Mouse (Mus musculus): ENCODE data around the gene Pepd. TPM values are rescaled to one million over a fixed set of nuclear protein-coding genes. Genes with fewer than 3 reads are reported as not detected.
A peak's percentile ranks its signal among the peaks of the same experiment; 100 is the strongest.

Pepd gene
- polyA plus RNA-seq, 1 experiment from 2014 or later, result 59.3 TPM

DNA sequence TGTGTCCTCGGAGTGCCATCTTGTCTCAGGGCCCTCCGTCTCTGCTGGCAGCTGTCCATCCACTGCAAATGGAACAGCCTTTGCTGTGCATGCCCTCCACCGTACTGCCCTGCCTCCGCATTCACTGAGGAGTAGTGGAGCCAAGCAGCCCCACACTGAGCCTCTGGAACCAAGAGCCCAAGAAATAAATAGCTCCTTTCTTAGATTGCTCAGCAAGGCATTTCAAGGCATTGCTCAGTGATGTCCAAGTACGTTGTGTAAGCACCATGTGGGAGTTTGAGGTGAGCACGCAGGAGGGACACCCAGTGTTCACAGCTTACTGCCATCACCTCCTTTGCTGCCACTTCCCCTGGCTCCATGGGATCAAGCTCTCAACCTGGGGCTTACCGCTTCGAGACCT, 20.5 kb downstream of the Pepd start:
- no peaks in the 10 kb centered on the region for H3K27me3 ChIP-seq
- no peaks in the 10 kb centered on the region; the same call in 1 of the 2 replicates for H3K9me3 ChIP-seq (replicated peaks)
- H3K4me3 ChIP-seq (replicated peaks), result no peak overlapping the region
- 75% methylated on average over 8 of the region's 8 CpGs for WGBS (ENCODE audit: insufficient replicate concordance)
- H3K36me3 ChIP-seq (replicated peaks), result peaks cover 23% of the 10 kb centered on the region
- peaks cover 24% of the 10 kb centered on the region for H3K4me1 ChIP-seq (replicated peaks)
- no peak for ATAC-seq (ENCODE audit: insufficient read depth)
- H3K4me2 ChIP-seq, result peak overlapping the region; percentile 28
- H3K9ac ChIP-seq, result peak overlapping the region; percentile 22; the same call in 1 of the 2 replicates
- peak overlapping the region; percentile 81 for H3K27ac ChIP-seq (replicated peaks)

GRCm38 (mm10) chr7:34933142-34933541, 21.0 kb downstream of the Pepd start:
- 50% methylated on average over 3 of the region's 3 CpGs for WGBS (ENCODE audit: insufficient replicate concordance)
- H3K27ac ChIP-seq (replicated peaks), result peak overlapping the region; percentile 81
- H3K9me3 ChIP-seq (replicated peaks), result no peaks in the 10 kb centered on the region; the same call in 1 of the 2 replicates
- peak overlapping the region; percentile 22; the same call in 1 of the 2 replicates for H3K9ac ChIP-seq
- H3K4me2 ChIP-seq, result peak overlapping the region; percentile 28
- H3K4me3 ChIP-seq (replicated peaks), result no peak overlapping the region
- no peaks in the 10 kb centered on the region for H3K27me3 ChIP-seq
- peaks cover 23% of the 10 kb centered on the region for H3K36me3 ChIP-seq (replicated peaks)
- ATAC-seq (ENCODE audit: insufficient read depth), result peak; percentile 98
- peaks cover 24% of the 10 kb centered on the region for H3K4me1 ChIP-seq (replicated peaks)

GRCm38 (mm10) chr7:34936347-34936746, 24.2 kb downstream of the Pepd start:
- no peak overlapping the region for H3K27ac ChIP-seq (replicated peaks)
- 76% methylated on average over 2 of the region's 2 CpGs for WGBS (ENCODE audit: insufficient replicate concordance)
- ATAC-seq (ENCODE audit: insufficient read depth), result no peak

GRCm38 (mm10) chr7:34938636-34939261, 26.6 kb downstream of the Pepd start:
- no peak overlapping the region for H3K27ac ChIP-seq (replicated peaks)
- no peak for ATAC-seq (ENCODE audit: insufficient read depth)
- H3K4me1 ChIP-seq (replicated peaks), result peaks cover 5% of the 10 kb centered on the region; the same call in 1 of the 2 replicates

More at GRCm38 (mm10) chr7:34936347-34936746, 24.2 kb downstream of the Pepd start:
- no peaks in the 10 kb centered on the region for H3K27me3 ChIP-seq
- no peak overlapping the region for H3K9ac ChIP-seq
- no peaks in the 10 kb centered on the region; the same call in 1 of the 2 replicates for H3K9me3 ChIP-seq (replicated peaks)
- no peak overlapping the region for H3K4me3 ChIP-seq (replicated peaks)
- peaks cover 24% of the 10 kb centered on the region for H3K4me1 ChIP-seq (replicated peaks)
- H3K36me3 ChIP-seq (replicated peaks), result peaks cover 23% of the 10 kb centered on the region
- H3K4me2 ChIP-seq, result no peak overlapping the region

DNA sequence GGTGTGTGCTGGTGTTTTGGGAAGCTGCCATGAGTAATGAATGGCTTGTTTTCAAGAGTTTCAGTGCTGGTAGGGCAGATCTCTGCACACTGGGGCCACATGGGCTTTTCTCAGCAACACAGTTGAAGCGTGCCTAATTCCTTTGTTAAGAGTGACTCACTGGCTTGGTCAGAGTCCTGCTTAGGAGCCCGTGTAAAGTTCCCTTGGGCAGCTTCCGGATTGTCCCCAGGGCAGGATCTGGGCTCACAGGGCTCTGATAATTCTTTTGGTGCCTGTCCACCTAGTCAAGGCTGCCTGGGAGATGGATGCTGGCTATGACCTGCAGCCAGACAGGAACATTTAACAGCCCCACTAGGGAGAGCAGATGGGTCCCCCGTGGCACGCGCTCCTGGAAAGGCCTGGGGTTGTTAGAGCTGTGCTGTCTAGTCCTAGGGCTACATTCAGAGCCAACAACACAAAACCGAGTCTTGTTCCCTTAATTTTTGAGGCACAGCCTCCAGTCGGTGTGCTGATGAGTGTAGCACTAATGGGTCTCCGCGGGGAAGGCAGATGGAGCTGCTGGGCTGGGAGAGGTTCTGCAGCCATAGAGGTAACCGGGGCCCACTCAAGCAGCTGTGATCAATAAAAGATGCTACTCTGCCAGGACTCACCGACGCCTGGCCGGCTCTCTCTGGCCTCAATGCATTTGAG, 27.2 kb downstream of the Pepd start:
- 69% methylated on average over 14 of the region's 14 CpGs for WGBS (ENCODE audit: insufficient replicate concordance)
- H3K36me3 ChIP-seq (replicated peaks), result peaks cover 23% of the 10 kb centered on the region

More at GRCm38 (mm10) chr7:34938636-34939261, 26.6 kb downstream of the Pepd start:
- Histone ChIP-seq H3K4me3 (replicated peaks) (no peak overlapping the region), H3K27me3 (no peaks in the 10 kb centered on the region), H3K9me3 (replicated peaks) (no peaks in the 10 kb centered on the region; the same call in 1 of the 2 replicates), H3K4me2 (no peak overlapping the region), H3K36me3 (replicated peaks) (peaks cover 23% of the 10 kb centered on the region), H3K9ac (no peak overlapping the region)
- 68% methylated on average over 7 of the region's 7 CpGs for WGBS (ENCODE audit: insufficient replicate concordance)

GRCm38 (mm10) chr7:34939952-34940312, 27.8 kb downstream of the Pepd start:
- H3K27me3 ChIP-seq, result no peaks in the 10 kb centered on the region
- H3K27ac ChIP-seq (replicated peaks), result no peak overlapping the region
- no peak overlapping the region for H3K4me3 ChIP-seq (replicated peaks)
- WGBS (ENCODE audit: insufficient replicate concordance), result 84% methylated on average over 7 of the region's 7 CpGs
- no peak overlapping the region for H3K4me2 ChIP-seq
- ATAC-seq (ENCODE audit: insufficient read depth), result no peak
- H3K4me1 ChIP-seq (replicated peaks), result no peaks in the 10 kb centered on the region
- no peaks in the 10 kb centered on the region; the same call in 1 of the 2 replicates for H3K9me3 ChIP-seq (replicated peaks)
- peaks cover 19% of the 10 kb centered on the region for H3K36me3 ChIP-seq (replicated peaks)
- H3K9ac ChIP-seq, result no peak overlapping the region

More for the DNA sequence above, 27.2 kb downstream of the Pepd start:
- H3K4me1 ChIP-seq (replicated peaks), result no peaks in the 10 kb centered on the region
- H3K4me2 ChIP-seq, result no peak overlapping the region
- no peak overlapping the region for H3K9ac ChIP-seq
- no peak overlapping the region for H3K27ac ChIP-seq (replicated peaks)
- no peaks in the 10 kb centered on the region; the same call in 1 of the 2 replicates for H3K9me3 ChIP-seq (replicated peaks)
- H3K27me3 ChIP-seq, result no peaks in the 10 kb centered on the region
- no peak overlapping the region for H3K4me3 ChIP-seq (replicated peaks)
- ATAC-seq (ENCODE audit: insufficient read depth), result no peak

GRCm38 (mm10) chr7:34943581-34944123, 31.5 kb downstream of the Pepd start:
- no peak overlapping the region for H3K4me3 ChIP-seq (replicated peaks)
- H3K4me1 ChIP-seq (replicated peaks), result no peaks in the 10 kb centered on the region
- H3K27me3 ChIP-seq, result no peaks in the 10 kb centered on the region
- no peaks in the 10 kb centered on the region for H3K9me3 ChIP-seq (replicated peaks)
- H3K9ac ChIP-seq, result no peak overlapping the region
- no peak overlapping the region for H3K4me2 ChIP-seq
- no peak for ATAC-seq (ENCODE audit: insufficient read depth)
- no peaks in the 10 kb centered on the region for H3K36me3 ChIP-seq (replicated peaks)
- no peak overlapping the region for H3K27ac ChIP-seq (replicated peaks)
- WGBS (ENCODE audit: insufficient replicate concordance), result 49% methylated on average over 4 of the region's 4 CpGs

DNA sequence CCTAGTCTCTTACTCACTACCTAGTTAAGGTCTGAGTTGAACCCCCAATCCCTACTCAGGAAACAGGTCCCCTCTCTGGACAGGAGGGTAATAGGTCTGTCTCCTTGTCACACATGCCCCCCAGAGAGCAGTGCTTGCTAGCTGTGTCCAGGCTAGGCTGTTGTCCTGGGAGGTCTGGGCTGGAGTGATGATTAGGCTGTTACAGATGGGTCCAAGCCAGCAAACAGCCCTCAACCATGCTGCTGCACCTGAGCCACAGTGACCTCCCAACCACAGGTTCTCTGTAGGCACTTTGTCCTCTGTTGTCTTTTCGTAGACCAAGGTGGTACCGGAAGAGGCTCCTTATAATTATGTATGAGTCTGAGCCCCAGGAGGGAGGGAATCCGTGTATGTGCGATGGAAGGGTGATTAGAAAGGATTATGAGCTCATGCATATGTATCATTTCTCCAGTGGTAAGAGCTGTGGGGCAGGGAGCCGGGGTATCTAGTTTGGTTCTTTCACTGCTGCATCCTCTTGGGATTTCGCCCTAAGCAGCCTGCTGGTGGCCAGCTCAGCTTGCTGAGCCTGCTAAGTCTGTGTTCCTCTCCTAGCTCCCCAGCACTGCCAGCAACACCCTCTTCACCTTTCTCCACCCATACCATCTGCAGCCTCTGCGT, 34.2 kb downstream of the Pepd start:
- Histone ChIP-seq H3K9me3 (replicated peaks) (no peaks in the 10 kb centered on the region), H3K27ac (replicated peaks) (no peak overlapping the region), H3K4me1 (replicated peaks) (no peaks in the 10 kb centered on the region), H3K9ac (no peak overlapping the region), H3K4me2 (no peak overlapping the region), H3K36me3 (replicated peaks) (no peaks in the 10 kb centered on the region), H3K4me3 (replicated peaks) (no peak overlapping the region), H3K27me3 (no peaks in the 10 kb centered on the region)
- no peak for ATAC-seq (ENCODE audit: insufficient read depth)
- 75% methylated on average over 7 of the region's 7 CpGs for WGBS (ENCODE audit: insufficient replicate concordance)

DNA sequence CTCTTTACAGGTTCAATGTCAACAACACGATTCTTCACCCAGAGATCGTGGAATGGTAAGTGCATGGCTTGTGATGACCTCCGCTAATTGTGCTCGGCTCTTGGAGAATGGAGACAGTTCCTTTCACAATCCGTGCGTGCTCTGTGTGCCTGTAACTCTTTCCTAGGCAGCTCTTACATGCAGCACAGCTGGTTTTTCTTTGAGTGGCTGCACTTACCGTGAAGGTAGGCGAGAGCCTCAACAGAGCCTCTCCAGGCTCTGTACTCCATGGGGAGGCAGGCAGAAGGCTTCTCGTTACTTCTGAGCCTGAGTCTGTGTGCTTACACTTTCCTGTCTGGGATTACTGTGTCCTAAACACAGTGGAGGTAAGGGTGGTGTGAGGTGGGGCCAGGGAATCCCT, 42.4 kb downstream of the Pepd start:
- H3K9me3 ChIP-seq (replicated peaks), result no peaks in the 10 kb centered on the region
- 80% methylated on average over 9 of the region's 9 CpGs for WGBS (ENCODE audit: insufficient replicate concordance)

DNA sequence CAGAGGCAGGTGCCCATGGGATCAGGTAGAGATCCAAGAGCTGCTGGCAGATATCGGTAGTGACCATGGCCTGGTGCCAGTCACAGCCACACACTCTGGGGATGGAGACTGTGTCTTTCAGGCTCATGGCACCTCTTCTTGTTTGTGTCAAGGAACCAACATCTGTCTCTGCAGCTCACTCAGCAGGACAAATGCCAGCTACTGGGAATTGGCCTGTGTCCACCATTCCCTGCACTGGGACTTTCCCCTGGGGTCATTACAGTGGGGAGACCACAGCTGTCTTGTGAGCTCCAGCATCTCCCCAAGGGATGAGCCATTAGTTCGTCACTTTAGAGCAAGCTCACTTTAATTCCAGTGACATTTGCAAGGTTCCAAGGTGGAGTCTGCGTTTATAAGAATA, 43.1 kb downstream of the Pepd start:
- no peaks in the 10 kb centered on the region for H3K36me3 ChIP-seq (replicated peaks)
- H3K4me2 ChIP-seq, result no peak overlapping the region
- 74% methylated on average over 3 of the region's 3 CpGs for WGBS (ENCODE audit: insufficient replicate concordance)

More for the DNA sequence above, 42.4 kb downstream of the Pepd start:
- Histone ChIP-seq H3K36me3 (replicated peaks) (no peaks in the 10 kb centered on the region), H3K4me1 (replicated peaks) (no peaks in the 10 kb centered on the region), H3K27ac (replicated peaks) (no peak overlapping the region), H3K27me3 (no peaks in the 10 kb centered on the region), H3K4me3 (replicated peaks) (no peak overlapping the region), H3K9ac (no peak overlapping the region), H3K4me2 (no peak overlapping the region)
- no peak for ATAC-seq (ENCODE audit: insufficient read depth)

DNA sequence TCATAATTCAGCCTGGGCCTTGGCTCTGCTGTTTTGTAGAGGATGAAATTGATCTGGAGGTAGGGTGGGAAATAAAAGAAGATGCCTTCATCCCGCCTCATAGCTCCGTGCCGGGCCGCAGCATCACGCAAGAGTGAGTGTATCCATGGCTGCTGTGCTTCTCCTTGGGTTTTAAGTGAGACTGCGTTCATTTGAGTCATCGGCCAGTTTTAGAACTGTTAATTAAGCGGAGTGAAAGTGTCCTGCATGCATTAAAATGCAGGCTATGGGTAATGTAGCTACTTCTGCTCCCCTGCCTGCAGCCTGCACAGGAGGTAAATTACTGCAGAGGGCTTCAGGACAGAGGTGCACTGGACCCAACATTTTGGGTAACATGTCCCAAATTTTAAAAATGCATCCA, 45.0 kb downstream of the Pepd start:
- no peaks in the 10 kb centered on the region for H3K36me3 ChIP-seq (replicated peaks)
- no peaks in the 10 kb centered on the region for H3K27me3 ChIP-seq
- no peak overlapping the region for H3K4me2 ChIP-seq
- H3K27ac ChIP-seq (replicated peaks), result no peak overlapping the region
- H3K4me1 ChIP-seq (replicated peaks), result peaks cover 6% of the 10 kb centered on the region; the same call in 1 of the 2 replicates
- WGBS (ENCODE audit: insufficient replicate concordance), result 85% methylated on average over 8 of the region's 8 CpGs
- ATAC-seq (ENCODE audit: insufficient read depth), result no peak
- no peak overlapping the region for H3K4me3 ChIP-seq (replicated peaks)
- no peaks in the 10 kb centered on the region for H3K9me3 ChIP-seq (replicated peaks)
- no peak overlapping the region for H3K9ac ChIP-seq

More for the DNA sequence above, 43.1 kb downstream of the Pepd start:
- Histone ChIP-seq H3K9me3 (replicated peaks) (no peaks in the 10 kb centered on the region), H3K9ac (no peak overlapping the region), H3K27ac (replicated peaks) (no peak overlapping the region), H3K27me3 (no peaks in the 10 kb centered on the region), H3K4me1 (replicated peaks) (peaks cover 6% of the 10 kb centered on the region; the same call in 1 of the 2 replicates), H3K4me3 (replicated peaks) (no peak overlapping the region)
- ATAC-seq (ENCODE audit: insufficient read depth), result no peak

Data from liver, embryonic 15.5 days (tissue).